Mouse (Mus musculus) embryonic stem cell, embryonic (primary cell): ENCODE results near the gene Utp11.

Experiments used
- CTCF ChIA-PET, 4 experiments: fragments of 300-600 bp in 2 of 4; fragments of 350-600 bp in 2 of 4; sonication (Branson Sonifier 250); formaldehyde crosslinking; loops; one replicate each; lab custom pipeline; 2022; ENCODE audit warnings: inconsistent platforms in 2 of 4; lab: Charles Lee
- POLR2A ChIA-PET, 4 experiments: fragments of 300-600 bp in 2 of 4; fragments of 350-600 bp in 2 of 4; sonication (Branson Sonifier 250); formaldehyde crosslinking; loops; one replicate each; lab custom pipeline; 2022; ENCODE audit warnings: antibody characterized with exemption in 4 of 4, inconsistent platforms in 1 of 4; lab: Charles Lee

Utp11 gene

DNA sequence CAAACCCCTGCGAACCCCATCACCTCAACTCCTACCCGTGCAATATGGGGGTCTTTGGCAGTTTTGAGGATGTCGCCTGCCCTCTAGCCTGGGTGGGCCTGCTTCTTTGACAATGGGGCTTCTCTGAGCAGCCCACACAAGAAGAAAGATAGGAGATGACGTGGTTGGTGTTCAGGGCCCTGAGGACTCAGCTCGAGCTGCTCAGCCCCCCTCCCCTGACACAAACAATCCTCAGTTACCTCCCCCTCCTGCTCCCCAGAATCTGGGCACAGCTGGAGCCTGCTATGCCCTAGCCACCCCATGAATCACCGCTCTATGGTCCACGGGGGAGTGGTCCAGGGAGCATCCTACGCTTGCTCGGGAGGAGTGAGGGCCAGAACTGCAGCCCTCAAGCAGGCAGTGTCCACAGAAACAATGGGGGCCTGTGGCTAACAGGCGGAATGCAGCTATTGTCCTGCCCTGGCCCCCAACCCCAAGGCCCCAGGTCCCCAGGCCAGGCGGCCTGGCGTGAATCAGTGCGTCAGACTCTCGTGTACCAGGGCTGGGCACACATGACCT is 25.8 kb downstream of the Utp11 start:
- ChIA-PET POLR2A (interaction anchor here in 2 of 4 experiments (0.6 to 1.3 kb wide), 2 partner anchors 10 to 929 kb away, joined by 4 read pairs; partner anchors contain the start of gene Pou3f1 (in 1 of the 2)), CTCF (interaction anchor here in 1 of 4 experiments (1.6 kb wide), 1 partner anchor 10 kb away, joined by 5 read pairs; the partner anchor contains the start of gene Pou3f1)

DNA sequence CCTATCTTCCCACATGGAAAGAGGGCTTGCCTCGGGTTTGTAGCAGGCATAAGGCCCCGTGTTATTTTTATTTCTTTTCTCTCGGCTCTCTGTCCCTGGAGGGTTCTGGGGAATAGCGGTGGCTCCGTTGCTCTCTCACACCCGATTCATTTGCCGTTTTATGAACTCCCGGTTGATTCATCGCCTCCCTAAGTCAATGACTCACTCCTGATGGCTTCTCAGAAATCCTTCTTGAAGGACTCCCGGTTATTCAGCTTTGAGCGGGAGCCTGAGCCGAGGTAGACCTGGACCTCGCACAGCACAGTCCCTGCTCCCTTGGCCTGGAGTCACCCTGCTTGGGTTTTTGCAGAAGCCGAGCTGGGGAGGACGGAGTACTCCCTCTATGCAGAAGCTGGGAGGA is 28.8 kb downstream of the Utp11 start:
- POLR2A ChIA-PET: interaction anchor here in 1 of 4 experiments (1.1 to 1.6 kb wide), 2 partner anchors 13 to 14 kb away, joined by 3 to 4 read pairs; no protein-coding TSS in a partner anchor
- CTCF ChIA-PET: interaction anchor here in 1 of 4 experiments (0.6 kb wide), 1 partner anchor 12 kb away, joined by 4 read pairs; no protein-coding TSS in a partner anchor

DNA sequence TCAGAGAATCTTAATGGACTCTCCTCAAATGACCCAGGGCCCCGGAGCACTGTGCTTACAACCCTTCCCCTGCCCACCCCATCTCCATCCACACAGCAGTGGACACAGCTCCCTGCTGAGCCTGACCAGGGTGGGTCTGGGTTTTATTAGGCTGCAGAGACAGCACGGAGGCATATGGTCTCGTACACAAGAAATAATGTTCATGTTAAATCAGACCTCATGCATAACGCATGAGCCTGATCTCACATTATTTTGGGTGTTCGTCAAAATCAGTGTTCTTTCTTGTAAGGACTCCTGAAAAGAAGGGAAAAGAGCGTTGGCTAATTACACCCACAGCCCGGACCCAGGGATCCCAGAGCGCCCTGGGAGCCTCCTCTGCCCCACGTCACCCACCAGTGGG is 29.2 kb downstream of the Utp11 start:
- POLR2A ChIA-PET: interaction anchor here in 1 of 4 experiments (1.6 kb wide), 1 partner anchor 15 kb away, joined by 4 read pairs; no protein-coding TSS in a partner anchor

DNA sequence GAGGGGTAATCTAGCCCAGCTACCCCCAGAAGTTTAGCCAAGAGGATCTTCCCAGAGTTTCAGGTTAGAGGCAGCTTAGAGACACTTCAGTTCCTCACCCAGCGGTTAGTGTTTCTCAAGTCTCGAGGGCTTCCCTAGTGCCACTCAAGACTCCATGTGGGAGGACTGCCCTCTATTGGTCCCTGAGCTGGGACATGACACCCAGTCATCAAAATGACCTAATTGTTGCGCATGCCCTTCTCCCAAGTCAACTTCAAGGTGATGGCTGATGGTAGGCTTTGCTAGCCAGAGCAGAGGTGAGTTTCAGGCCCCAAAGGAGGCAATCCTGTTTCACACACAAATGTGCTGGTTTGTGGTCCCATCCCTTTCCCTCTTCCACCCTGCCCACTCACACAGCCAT is 30.4 kb downstream of the Utp11 start:
- POLR2A ChIA-PET: interaction anchor here (0.6 to 1.0 kb wide), 4 partner anchors 9 to 403 kb away, joined by 3 to 5 read pairs (median 3); partner anchors contain the start of gene Dnali1 (in 1 of the 4)
- CTCF ChIA-PET: interaction anchor here in 3 of 4 experiments (0.6 to 1.3 kb wide), 5 partner anchors 156 to 521 kb away, joined by 3 to 4 read pairs (median 4); no protein-coding TSS in a partner anchor

More for the DNA sequence above, 29.2 kb downstream of the Utp11 start:
- CTCF ChIA-PET: interaction anchor here in 1 of 4 experiments (0.6 kb wide), 1 partner anchor 192 kb away, joined by 3 read pairs; no protein-coding TSS in a partner anchor

DNA sequence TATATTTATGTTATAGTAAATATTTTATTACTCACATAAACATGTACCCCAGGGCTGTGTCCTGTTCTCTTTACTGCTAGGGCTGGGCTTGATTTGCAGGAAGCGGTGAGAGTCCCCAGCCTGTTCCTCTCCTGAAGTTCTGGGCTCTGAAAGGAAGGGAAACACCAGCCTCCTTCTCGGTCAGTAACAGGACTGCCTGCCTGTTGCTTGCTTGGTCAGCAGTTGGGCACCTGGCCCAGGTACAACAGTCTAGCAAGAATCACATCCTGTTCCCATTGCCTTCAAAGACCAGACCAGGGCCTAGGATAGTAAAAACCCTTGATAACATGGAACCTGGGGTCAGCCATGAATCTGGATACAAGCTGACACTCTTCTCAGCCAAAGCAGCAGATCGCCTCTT is 32.8 kb downstream of the Utp11 start:
- ChIA-PET CTCF (interaction anchor here in 1 of 4 experiments (0.5 kb wide), 1 partner anchor 322 kb away, joined by 3 read pairs; no protein-coding TSS in a partner anchor), POLR2A (interaction anchor here in 1 of 4 experiments (1.2 kb wide), 1 partner anchor 17 kb away, joined by 3 read pairs; no protein-coding TSS in a partner anchor)

DNA sequence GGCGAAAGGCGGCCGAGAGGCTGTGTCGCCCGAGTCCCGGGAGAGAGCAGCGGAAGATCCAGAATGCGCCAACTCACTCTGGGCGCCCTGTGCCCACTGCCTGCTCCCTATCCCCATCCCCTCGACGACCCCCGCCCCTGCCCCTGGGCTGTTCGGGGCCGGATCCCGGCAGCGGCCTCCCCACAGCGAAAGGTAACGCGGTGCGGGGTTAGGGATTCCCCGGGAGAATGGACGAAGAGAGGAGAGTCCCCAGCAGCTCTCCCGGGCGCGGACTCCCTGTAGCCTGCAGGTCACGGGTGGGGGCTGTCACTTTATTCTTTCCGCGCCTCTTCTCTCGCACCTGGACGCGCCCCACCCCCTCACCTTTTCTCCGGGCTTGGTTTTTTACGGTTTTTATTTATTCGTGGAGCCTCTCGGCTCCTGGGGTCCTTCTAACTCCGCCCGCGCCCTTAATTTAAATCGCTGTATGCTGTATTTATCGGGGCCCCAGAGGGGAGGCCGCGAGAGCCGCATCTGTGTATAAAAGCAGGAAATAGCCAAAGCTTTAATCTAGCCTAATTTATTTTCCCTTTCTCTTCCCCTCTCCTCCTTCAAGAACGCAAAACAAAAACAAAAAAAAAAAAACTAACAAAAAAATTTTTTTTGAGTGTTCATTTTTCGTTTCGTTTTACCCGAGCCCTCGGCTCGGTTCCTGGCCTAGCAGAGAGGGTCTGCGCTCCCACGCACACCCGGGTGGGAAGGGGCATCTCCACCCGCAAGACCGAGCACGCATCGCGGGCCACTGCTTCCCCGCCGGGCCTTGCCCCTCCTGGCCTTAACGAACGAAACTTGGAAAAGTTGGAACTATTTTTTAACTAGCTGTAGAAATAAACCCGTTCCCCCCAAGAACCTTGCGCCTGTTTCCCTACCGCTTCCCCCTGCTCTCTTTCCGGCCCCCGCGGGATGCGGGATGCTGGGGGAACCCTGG is 33.9 kb downstream of the Utp11 start:
- CTCF ChIA-PET: interaction anchor here in 1 of 4 experiments (0.6 to 1.3 kb wide), 3 partner anchors 23 to 431 kb away, joined by 3 to 4 read pairs (median 3); no protein-coding TSS in a partner anchor

DNA sequence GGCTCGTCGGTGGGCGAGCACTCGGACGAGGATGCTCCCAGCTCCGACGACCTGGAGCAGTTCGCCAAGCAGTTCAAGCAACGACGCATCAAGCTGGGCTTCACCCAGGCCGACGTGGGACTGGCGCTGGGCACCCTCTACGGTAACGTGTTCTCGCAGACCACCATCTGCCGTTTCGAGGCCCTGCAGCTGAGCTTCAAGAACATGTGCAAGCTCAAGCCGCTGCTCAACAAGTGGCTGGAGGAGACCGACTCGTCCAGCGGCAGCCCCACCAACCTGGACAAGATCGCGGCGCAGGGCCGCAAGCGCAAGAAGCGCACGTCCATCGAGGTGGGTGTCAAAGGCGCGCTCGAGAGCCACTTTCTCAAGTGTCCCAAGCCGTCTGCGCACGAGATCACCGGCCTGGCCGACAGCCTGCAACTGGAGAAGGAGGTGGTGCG is 35.0 kb downstream of the Utp11 start:
- ChIA-PET CTCF (interaction anchor here in 2 of 4 experiments (0.5 to 1.3 kb wide), 2 partner anchors 14 to 430 kb away, joined by 3 read pairs; no protein-coding TSS in a partner anchor), POLR2A (interaction anchor here in 3 of 4 experiments (0.6 to 3.4 kb wide), 15 partner anchors 9 to 480 kb away, joined by 3 to 15 read pairs (median 4); partner anchors contain the start of genes Mtf1 (in 1 of the 3) and Utp11 (in 1 of the 3))

More for the DNA sequence above, 33.9 kb downstream of the Utp11 start:
- POLR2A ChIA-PET: interaction anchor here in 3 of 4 experiments (0.6 to 3.4 kb wide), 8 partner anchors 12 to 1353 kb away, joined by 3 to 14 read pairs (median 3); no protein-coding TSS in a partner anchor

DNA sequence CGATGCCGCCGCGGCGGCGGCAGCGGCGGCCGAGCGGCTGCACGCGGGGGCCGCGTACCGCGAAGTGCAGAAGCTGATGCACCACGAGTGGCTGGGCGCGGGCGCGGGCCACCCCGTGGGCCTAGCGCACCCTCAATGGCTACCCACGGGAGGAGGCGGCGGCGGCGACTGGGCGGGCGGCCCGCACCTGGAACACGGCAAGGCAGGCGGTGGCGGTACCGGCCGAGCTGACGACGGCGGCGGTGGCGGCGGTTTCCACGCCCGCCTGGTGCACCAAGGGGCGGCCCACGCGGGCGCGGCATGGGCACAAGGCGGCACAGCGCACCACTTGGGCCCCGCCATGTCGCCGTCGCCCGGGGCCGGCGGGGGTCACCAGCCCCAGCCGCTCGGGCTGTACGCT is 35.6 kb downstream of the Utp11 start:
- ChIA-PET POLR2A (interaction anchor here in 3 of 4 experiments (0.5 to 3.4 kb wide), 39 partner anchors 8 to 512 kb away, joined by 3 to 15 read pairs (median 4); partner anchors contain the start of genes Fhl3 (in 1 of the 3), Mtf1 (in 1 of the 3) and Utp11 (in 1 of the 3)), CTCF (interaction anchor here in 2 of 4 experiments (0.9 to 1.5 kb wide), 7 partner anchors 9 to 171 kb away, joined by 3 to 5 read pairs (median 4); partner anchors contain the start of gene Utp11 (in 1 of the 2))

DNA sequence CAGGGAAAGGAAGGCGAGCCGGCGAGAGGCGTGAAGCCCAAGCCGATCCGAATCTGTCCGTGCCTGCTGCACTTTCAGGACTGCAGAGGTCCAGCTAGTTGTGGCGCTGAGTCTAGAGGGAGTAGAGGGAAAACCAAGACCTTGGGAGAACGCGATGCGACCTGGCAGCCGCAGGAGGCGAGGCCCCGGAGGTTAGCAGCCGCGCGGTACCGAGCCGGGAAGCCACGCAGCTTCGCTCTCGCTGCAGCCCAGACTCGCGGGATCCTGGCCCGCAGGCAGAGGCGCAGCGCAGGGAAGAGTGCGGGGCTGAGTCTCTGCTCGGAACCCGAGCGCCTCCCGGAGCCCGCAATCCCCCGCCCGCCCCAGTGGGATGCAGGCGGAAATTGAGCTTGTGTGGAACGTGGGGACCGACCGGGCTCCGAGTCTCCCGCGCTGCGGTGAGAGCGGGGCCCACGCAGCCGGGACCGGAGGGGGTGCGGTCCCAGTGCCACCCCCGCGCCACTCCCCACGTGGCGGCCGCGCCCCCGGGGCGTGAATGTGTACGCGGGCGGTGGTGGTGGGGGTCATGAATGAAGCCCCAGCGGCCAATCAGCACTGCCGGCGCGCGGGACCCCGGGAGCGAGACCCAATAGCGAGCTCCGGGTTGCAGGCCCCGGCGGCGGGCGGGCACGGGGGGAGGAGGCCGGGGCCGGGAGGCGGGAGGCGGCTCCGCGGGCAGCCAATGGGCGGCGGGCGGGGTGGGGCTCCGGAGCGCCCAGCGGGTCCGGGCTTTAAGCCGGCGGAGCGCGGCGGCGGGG is 36.3 kb downstream of the Utp11 start:
- ChIA-PET POLR2A (interaction anchor here in 3 of 4 experiments (0.5 to 3.4 kb wide), 58 partner anchors 8 to 1187 kb away, joined by 3 to 15 read pairs (median 4); partner anchors contain the start of genes Fhl3 (in 1 of the 3), Mtf1 (in 1 of the 3) and Utp11 (in 1 of the 3)), CTCF (interaction anchor here in 3 of 4 experiments (0.6 to 1.5 kb wide), 13 partner anchors 10 to 708 kb away, joined by 3 to 5 read pairs (median 4); partner anchors contain the start of gene Utp11 (in 1 of the 3))

DNA sequence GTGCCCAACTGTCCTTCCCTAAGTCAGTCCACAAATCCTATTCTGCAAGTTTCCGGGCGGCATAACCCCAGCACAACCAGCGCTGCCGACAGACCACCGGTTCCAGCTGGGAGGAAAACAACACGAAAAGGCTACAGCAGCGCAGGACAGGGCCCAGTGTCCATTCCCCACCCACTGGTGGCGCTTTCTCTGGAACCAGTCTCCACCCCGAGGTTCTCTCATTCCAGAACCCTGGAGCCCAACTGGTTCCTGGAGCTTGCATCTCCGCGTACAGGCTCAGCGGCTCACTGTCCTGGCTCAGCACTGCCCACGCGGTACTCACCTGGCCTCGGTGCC is 36.9 kb downstream of the Utp11 start, which contains the start of gene Pou3f1:
Pou3f1 (plus strand) TSS at position 290 of the 336 bp plus-strand sequence.
- ChIA-PET CTCF (interaction anchor here in 2 of 4 experiments (0.6 to 1.5 kb wide), 10 partner anchors 10 to 428 kb away, joined by 3 to 5 read pairs (median 4); partner anchors contain the start of gene Utp11 (in 1 of the 2)), POLR2A (interaction anchor here in 3 of 4 experiments (0.5 to 3.4 kb wide), 26 partner anchors 9 to 1166 kb away, joined by 3 to 15 read pairs (median 4); no protein-coding TSS in a partner anchor)

DNA sequence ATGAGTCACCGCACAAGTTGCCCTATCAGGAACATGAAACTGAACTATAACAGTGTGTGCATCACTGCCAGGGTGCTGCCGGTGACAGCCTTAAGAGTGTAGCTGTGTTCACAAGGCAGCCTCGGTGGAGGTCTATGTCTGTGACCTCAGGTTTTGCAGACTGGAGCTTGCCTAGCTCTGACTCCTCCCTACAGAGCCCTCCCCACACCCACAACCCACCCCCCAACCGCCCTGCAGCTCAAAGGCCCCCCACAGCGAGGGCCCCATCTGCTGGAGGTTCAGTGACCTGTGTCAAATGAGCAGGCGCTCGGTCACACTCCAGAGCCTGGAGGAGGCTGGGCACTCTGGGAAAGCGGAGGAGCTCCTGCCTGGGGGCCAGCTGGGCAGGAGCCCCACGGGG is 40.5 kb downstream of the Utp11 start:
- POLR2A ChIA-PET: interaction anchor here in 2 of 4 experiments (0.7 to 1.6 kb wide), 7 partner anchors 8 to 77 kb away, joined by 3 to 6 read pairs (median 4); no protein-coding TSS in a partner anchor
- CTCF ChIA-PET: interaction anchor here in 3 of 4 experiments (0.5 to 1.2 kb wide), 8 partner anchors 12 to 511 kb away, joined by 3 to 6 read pairs (median 3); no protein-coding TSS in a partner anchor

DNA sequence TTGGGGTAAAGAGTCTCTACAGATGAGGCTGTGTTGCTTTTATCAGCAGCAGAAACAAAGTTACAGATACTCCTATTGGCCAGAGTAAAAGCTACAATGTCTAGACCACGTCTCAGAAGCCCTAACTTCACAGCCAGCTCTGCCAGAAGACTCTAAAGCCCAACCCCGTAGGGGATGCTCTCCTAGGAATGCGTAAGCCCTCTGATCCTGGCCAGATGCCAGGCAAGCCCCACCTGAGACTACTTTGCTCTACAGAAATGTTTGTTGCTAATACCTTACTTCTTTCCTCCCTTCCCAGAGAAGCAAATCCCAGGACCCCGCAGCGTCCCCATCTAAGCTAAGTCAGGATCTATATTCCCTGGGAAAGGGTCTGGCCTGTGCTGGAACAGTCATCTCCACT is 45.5 kb downstream of the Utp11 start:
- ChIA-PET CTCF (no interaction called here), POLR2A (interaction anchor here in 2 of 4 experiments (0.6 to 2.9 kb wide), 3 partner anchors 9 to 63 kb away, joined by 3 to 7 read pairs (median 3); partner anchors contain the start of gene Pou3f1 (in 1 of the 2))

DNA sequence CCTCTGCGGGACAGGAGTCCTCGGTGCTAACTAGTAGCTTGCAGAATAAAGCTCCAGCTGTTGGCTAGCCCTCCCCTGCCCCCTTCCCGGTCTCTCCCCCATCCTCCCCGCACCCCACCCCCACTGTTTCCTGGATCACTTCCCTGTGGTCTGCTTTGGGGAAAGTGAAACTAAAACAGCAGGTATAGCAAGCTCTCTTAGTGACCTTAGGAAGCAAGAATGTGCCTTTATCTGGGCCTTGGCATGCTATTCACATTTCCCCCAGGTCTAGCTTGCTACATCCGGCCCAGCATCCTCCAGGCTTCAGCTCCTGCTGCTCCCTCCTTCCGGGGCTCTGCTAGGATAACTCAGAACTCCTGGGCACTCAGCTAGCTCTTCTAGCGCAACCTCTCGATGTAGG is 46.8 kb downstream of the Utp11 start:
- POLR2A ChIA-PET: interaction anchor here in 3 of 4 experiments (0.6 to 2.9 kb wide), 6 partner anchors 10 to 184 kb away, joined by 3 to 7 read pairs (median 3); partner anchors contain the start of gene Pou3f1 (in 2 of the 3)
- CTCF ChIA-PET: interaction anchor here in 3 of 4 experiments (0.6 to 1.3 kb wide), 5 partner anchors 10 to 1669 kb away, joined by 3 to 6 read pairs (median 4); partner anchors contain the start of gene Pou3f1 (in 2 of the 3)

DNA sequence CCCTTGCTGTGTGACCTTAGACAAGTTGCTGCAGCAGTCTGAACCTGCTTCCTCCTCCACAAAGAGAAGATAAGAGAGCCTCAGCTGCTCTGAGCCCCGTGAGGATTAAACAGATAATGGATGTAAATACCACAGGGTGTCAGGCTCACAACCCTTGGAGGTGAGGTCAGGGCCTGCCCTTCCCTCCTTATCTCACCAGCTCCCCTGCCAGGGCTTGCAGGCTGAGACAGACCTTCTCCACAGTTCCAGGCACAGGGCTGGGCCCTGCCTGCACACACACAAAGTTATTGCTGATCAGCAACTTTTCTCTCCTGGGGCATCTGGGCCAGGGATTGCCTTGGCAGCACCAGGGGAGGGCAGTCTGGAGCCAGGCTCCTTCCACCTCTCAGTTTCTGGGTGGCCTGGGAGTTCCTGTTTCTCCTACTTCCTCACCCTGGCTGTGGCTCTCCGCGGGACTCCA is 48.4 kb downstream of the Utp11 start:
- POLR2A ChIA-PET: interaction anchor here in 3 of 4 experiments (0.5 to 2.9 kb wide), 8 partner anchors 8 to 1541 kb away, joined by 3 to 7 read pairs (median 3); partner anchors contain the start of gene Pou3f1 (in 2 of the 3)

DNA sequence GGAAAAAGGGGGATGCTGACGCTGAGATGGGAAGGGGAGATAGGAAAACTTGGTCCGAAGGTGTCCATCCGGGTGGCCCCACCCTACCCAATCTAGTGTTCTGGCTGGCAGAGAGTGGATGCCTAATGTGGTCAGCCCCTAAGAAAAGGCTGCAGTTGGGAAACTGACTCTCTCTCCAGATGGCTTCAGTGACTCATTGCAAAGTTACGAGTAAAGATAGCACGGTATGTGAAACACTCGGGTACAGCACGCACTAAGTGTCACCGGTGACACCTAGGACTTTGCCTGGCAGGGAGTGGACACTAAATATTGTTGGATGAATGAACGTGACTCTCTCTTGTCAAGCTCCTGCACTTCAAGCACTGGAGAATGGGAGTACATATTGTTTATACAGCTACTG is 49.5 kb downstream of the Utp11 start:
- POLR2A ChIA-PET: no interaction called here
- CTCF ChIA-PET: interaction anchor here in 2 of 4 experiments (0.9 to 1.8 kb wide), 2 partner anchors 13 to 15 kb away, joined by 3 read pairs; partner anchors contain the start of gene Pou3f1 (in 1 of the 2)

More for the DNA sequence above, 48.4 kb downstream of the Utp11 start:
- CTCF ChIA-PET: interaction anchor here in 3 of 4 experiments (0.6 to 1.8 kb wide), 5 partner anchors 12 to 60 kb away, joined by 3 to 4 read pairs (median 3); partner anchors contain the start of gene Pou3f1 (in 1 of the 3)
